Mouse (Mus musculus): ENCODE measurements around the gene Dpyd. TPM values are rescaled to one million over a fixed set of nuclear protein-coding genes. Genes with fewer than 3 reads are reported as not detected.
A peak's percentile ranks its signal among the peaks of the same experiment; 100 is the strongest.

Gene Dpyd
- polyA plus RNA-seq, 1 experiment, result 2.3 TPM

GRCm38 (mm10) chr3:118566779-118567178 is 4.8 kb downstream of the Dpyd start:
- no peak for DNase-seq
- TF ChIP-seq POLR2A (IDR thresholded peaks at IDR 0.05; ENCODE audit: borderline replicate concordance, insufficient read depth, low read length), result no peak
- TF ChIP-seq CTCF (IDR thresholded peaks at IDR 0.05; ENCODE audit: borderline replicate concordance, insufficient read depth, low read depth, low read length), result no peak
- H3K4me1 ChIP-seq (ENCODE audit: control insufficient read depth, insufficient read depth, low read length), result no peaks in the 10 kb centered on the region; the same call in 1 of the 2 replicates
- no peak overlapping the region for H3K4me3 ChIP-seq (replicated peaks; ENCODE audit: insufficient read depth, low read depth, low read length)
- H3K27ac ChIP-seq (ENCODE audit: insufficient read depth, low read length), result no peak overlapping the region
- no peaks in the 10 kb centered on the region; the same call in 1 of the 2 replicates for H3K27me3 ChIP-seq (ENCODE audit: control insufficient read depth, insufficient read depth, low read length)
- WGBS, result 60% methylated on average over 5 of the region's 5 CpGs

GRCm38 (mm10) chr3:118570197-118570596 is 8.3 kb downstream of the Dpyd start:
- H3K27ac ChIP-seq (ENCODE audit: insufficient read depth, low read length), result no peak overlapping the region
- H3K27me3 ChIP-seq (ENCODE audit: control insufficient read depth, insufficient read depth, low read length), result no peaks in the 10 kb centered on the region
- no peak for DNase-seq
- WGBS, result 88% methylated on average over 7 of the region's 7 CpGs
- TF ChIP-seq POLR2A (IDR thresholded peaks at IDR 0.05; ENCODE audit: borderline replicate concordance, insufficient read depth, low read length) (no peak), CTCF (IDR thresholded peaks at IDR 0.05; ENCODE audit: borderline replicate concordance, insufficient read depth, low read depth, low read length) (no peak)
- no peaks in the 10 kb centered on the region for H3K4me1 ChIP-seq (ENCODE audit: control insufficient read depth, insufficient read depth, low read length)
- H3K4me3 ChIP-seq (replicated peaks; ENCODE audit: insufficient read depth, low read depth, low read length), result no peak overlapping the region

- Histone ChIP-seq H3K4me3 (replicated peaks; ENCODE audit: insufficient read depth, low read depth, low read length) (no peak overlapping the region), H3K27ac (ENCODE audit: insufficient read depth, low read length) (no peak overlapping the region), H3K27me3 (ENCODE audit: control insufficient read depth, insufficient read depth, low read length) (no peaks in the 10 kb centered on the region), H3K4me1 (ENCODE audit: control insufficient read depth, insufficient read depth, low read length) (no peaks in the 10 kb centered on the region)
- no peak for TF ChIP-seq CTCF (IDR thresholded peaks at IDR 0.05; ENCODE audit: borderline replicate concordance, insufficient read depth, low read depth, low read length)
- TF ChIP-seq POLR2A (IDR thresholded peaks at IDR 0.05; ENCODE audit: borderline replicate concordance, insufficient read depth, low read length), result no peak
- WGBS, result 92% methylated on average over 1 of the region's 1 CpGs
- DNase-seq, result no peak
These were observed 28.6 kb downstream of the Dpyd start for GRCm38 (mm10) chr3:118590559-118590958.

DNA sequence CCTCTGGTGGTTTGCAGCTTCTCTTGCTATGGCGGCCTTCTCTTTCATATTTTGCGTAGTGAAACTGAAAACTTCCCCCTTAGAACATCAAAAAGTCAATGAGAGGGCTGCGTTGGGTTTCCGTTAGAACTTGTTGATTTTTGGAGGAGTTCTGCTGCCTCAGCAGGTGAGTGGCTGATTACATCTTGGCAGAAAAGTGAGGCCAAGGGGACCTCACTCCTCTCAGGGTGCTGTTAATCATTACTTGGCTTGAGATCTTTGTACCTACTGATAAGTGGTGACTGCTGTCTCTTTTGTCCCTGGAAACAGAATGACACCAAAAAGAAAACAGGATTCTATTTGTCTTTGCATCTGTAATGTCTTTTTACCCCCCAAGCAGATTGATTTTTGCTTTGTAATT is 32.9 kb downstream of the Dpyd start:
- no peak overlapping the region for H3K27ac ChIP-seq (ENCODE audit: insufficient read depth, low read length)

DNA sequence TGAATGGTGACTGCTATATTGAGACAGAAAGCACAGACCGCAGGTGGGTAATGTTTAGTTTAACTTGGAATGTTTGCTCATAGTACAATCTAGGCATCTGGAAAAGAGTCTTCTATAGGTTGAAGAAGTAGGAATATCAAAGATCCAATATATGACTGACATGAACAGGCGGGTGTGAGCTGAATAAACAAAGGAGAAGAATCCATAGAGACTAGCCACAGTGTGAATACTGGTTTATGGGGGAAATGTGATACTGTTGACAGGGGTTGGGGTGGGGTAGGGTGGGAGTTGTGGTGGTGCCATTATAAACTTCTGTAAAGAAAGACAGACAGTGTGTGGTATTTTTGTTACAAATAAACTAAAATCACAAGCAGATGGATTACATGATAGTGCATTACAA is 33.8 kb downstream of the Dpyd start:
- no peaks in the 10 kb centered on the region for H3K27me3 ChIP-seq (ENCODE audit: control insufficient read depth, insufficient read depth, low read length)
- TF ChIP-seq CTCF (IDR thresholded peaks at IDR 0.05; ENCODE audit: borderline replicate concordance, insufficient read depth, low read depth, low read length) (no peak), POLR2A (IDR thresholded peaks at IDR 0.05; ENCODE audit: borderline replicate concordance, insufficient read depth, low read length) (no peak)
- H3K4me3 ChIP-seq (replicated peaks; ENCODE audit: insufficient read depth, low read depth, low read length), result no peak overlapping the region
- H3K4me1 ChIP-seq (ENCODE audit: control insufficient read depth, insufficient read depth, low read length), result no peaks in the 10 kb centered on the region
- 93% methylated on average over 2 of the region's 2 CpGs for WGBS
- H3K27ac ChIP-seq (ENCODE audit: insufficient read depth, low read length), result no peak overlapping the region
- no peak for DNase-seq

More for the DNA sequence above, 32.9 kb downstream of the Dpyd start:
- TF ChIP-seq POLR2A (IDR thresholded peaks at IDR 0.05; ENCODE audit: borderline replicate concordance, insufficient read depth, low read length) (no peak), CTCF (IDR thresholded peaks at IDR 0.05; ENCODE audit: borderline replicate concordance, insufficient read depth, low read depth, low read length) (no peak)
- Histone ChIP-seq H3K27me3 (ENCODE audit: control insufficient read depth, insufficient read depth, low read length) (no peaks in the 10 kb centered on the region), H3K4me1 (ENCODE audit: control insufficient read depth, insufficient read depth, low read length) (no peaks in the 10 kb centered on the region), H3K4me3 (replicated peaks; ENCODE audit: insufficient read depth, low read depth, low read length) (no peak overlapping the region)
- DNase-seq, result no peak
- WGBS, result 74% methylated on average over 4 of the region's 4 CpGs

DNA sequence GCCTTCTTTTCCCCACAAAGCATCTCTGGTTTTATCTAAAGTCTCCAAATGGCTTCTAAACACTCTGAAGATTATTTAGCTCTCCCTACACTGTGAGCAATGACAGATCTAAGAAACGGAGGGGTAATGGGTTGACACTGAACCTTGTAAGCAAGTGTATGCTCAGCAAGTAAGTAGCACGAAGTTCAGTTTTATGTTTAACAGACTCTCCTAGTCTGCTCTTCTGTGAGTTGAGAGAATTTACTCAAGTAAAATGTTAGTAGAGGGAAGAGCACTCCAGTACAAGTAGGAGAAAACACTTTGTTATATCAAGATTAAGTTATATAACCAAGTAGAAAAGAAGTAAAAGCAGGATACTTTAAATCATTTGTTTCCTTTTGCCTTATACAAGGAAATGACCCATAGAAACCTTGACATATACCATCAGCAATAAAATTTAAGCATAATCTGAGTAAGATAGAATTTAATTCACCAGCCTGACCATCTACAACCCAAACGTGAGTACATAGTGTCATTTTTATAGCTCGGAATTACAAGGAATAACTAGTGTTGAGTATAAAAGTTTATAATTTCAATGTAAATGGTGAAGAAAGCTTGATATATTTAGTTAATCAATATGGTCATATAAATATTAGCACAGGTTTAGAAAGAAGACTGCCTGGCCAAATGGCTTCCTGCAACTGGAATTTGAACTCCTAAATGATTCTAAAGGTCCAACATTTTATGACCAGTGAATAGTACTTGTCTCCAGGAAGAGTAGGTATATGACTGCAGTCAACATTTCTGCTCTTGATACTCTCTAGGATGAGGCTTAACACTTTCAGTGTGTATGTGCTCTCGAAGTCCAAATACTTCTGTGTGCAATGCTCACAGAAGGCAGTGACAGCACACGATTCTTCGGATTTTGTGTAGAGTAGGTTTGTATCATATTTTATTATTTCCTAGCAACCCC is 40.0 kb downstream of the Dpyd start:
- DNase-seq, result no peak
- no peak for TF ChIP-seq POLR2A (IDR thresholded peaks at IDR 0.05; ENCODE audit: borderline replicate concordance, insufficient read depth, low read length)
- TF ChIP-seq CTCF (IDR thresholded peaks at IDR 0.05; ENCODE audit: borderline replicate concordance, insufficient read depth, low read depth, low read length), result no peak
- H3K4me1 ChIP-seq (ENCODE audit: control insufficient read depth, insufficient read depth, low read length), result no peaks in the 10 kb centered on the region
- WGBS, result 89% methylated on average over 7 of the region's 7 CpGs
- no peak overlapping the region for H3K27ac ChIP-seq (ENCODE audit: insufficient read depth, low read length)
- H3K4me3 ChIP-seq (replicated peaks; ENCODE audit: insufficient read depth, low read depth, low read length), result no peak overlapping the region
- no peaks in the 10 kb centered on the region for H3K27me3 ChIP-seq (ENCODE audit: control insufficient read depth, insufficient read depth, low read length)

DNA sequence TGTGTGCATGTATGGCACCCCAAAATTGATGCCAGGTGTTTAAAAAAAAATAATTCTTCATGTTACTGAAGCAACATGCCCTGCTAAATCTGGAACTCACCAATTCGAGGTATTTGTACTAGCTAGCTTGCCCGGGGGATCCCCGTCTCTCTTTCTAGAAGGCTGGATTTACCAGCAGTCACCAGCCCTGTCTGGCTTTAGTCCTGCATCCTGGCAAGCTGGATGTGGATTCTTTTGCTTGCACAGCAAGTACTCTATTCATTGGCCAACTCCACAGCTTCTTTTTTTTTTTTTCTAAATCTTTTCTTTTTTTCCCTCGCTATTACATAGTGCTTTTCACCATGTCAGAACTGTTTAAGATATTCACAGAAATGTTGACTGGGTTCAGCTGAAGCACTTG is 46.8 kb downstream of the Dpyd start:
- 8% methylated on average over 4 of the region's 4 CpGs for WGBS
- no peak overlapping the region for H3K27ac ChIP-seq (ENCODE audit: insufficient read depth, low read length)
- H3K4me1 ChIP-seq (ENCODE audit: control insufficient read depth, insufficient read depth, low read length), result no peaks in the 10 kb centered on the region
- H3K27me3 ChIP-seq (ENCODE audit: control insufficient read depth, insufficient read depth, low read length), result no peaks in the 10 kb centered on the region
- TF ChIP-seq CTCF (IDR thresholded peaks at IDR 0.05; ENCODE audit: borderline replicate concordance, insufficient read depth, low read depth, low read length), result no peak
- no peak for TF ChIP-seq POLR2A (IDR thresholded peaks at IDR 0.05; ENCODE audit: borderline replicate concordance, insufficient read depth, low read length)
- H3K4me3 ChIP-seq (replicated peaks; ENCODE audit: insufficient read depth, low read depth, low read length), result no peak overlapping the region
- peak in 1 of 2 experiments; percentile 1 for DNase-seq

All from cerebellum, adult 2 months (tissue).